Mouse (Mus musculus) granulocyte monocyte progenitor cell, adult 5-6 weeks (primary cell): ENCODE measurements around the gene Prkci. TPM values are rescaled to one million over a fixed set of nuclear protein-coding genes. Genes with fewer than 3 reads are reported as not detected.

Experiments
- total RNA-seq, 2 experiments: library from RNA; stranded (forward) in 1 of 2; stranded (reverse) in 1 of 2; fragments of 200-712, 200-1000 nt in 1 of 2; fragments of >200 nt in 1 of 2; fragmentation: Nextera tagmentation in 1 of 2; gene quantifications; 2 replicates each; pipeline ENCODE4 v1.2.3; 2014 to 2017

Prkci gene
- total RNA-seq, 2 experiments from 2014 or later: 12.8 to 19.6 TPM

Other genes starting within 250 kb of the Prkci start
- not detected in 2 replicates for gene Samd7, start 249.5 kb upstream of the Prkci start, total RNA-seq (2014; fragmentation: Nextera tagmentation)
- gene Samd7, start 249.5 kb upstream of the Prkci start, total RNA-seq (2017): not detected in 2 replicates
- 55.9 and 87.3 TPM in 2 replicates for gene Sec62, start 202.9 kb upstream of the Prkci start, total RNA-seq (2014; fragmentation: Nextera tagmentation)
- gene Sec62, start 202.9 kb upstream of the Prkci start, total RNA-seq (2017): 98.6 and 99.8 TPM in 2 replicates
- 62.9 and 64.4 TPM in 2 replicates for gene Gpr160, start 139.8 kb upstream of the Prkci start, total RNA-seq (2014; fragmentation: Nextera tagmentation)
- 50.5 and 70.7 TPM in 2 replicates for gene Gpr160, start 139.8 kb upstream of the Prkci start, total RNA-seq (2017)
- gene Phc3, start 26.3 kb upstream of the Prkci start, total RNA-seq (2014; fragmentation: Nextera tagmentation): 31.6 and 33.7 TPM in 2 replicates
- 13.8 and 14.1 TPM in 2 replicates for gene Phc3, start 26.3 kb upstream of the Prkci start, total RNA-seq (2017)
- gene Skil, start 99.3 kb downstream of the Prkci start, total RNA-seq (2014; fragmentation: Nextera tagmentation): 5.0 and 7.4 TPM in 2 replicates
- gene Skil, start 99.3 kb downstream of the Prkci start, total RNA-seq (2017): 9.2 and 10.5 TPM in 2 replicates
- gene Cldn11, start 154.2 kb downstream of the Prkci start, total RNA-seq (2014; fragmentation: Nextera tagmentation): not detected in 2 replicates
- not detected in 2 replicates for gene Cldn11, start 154.2 kb downstream of the Prkci start, total RNA-seq (2017)